Mouse (Mus musculus): ENCODE results near the gene Rubcn. TPM values are rescaled to one million over a fixed set of nuclear protein-coding genes. Genes with fewer than 3 reads are reported as not detected.

The Rubcn gene
- polyA plus RNA-seq, 1 experiment from 2014 or later: 19.3 TPM

DNA sequence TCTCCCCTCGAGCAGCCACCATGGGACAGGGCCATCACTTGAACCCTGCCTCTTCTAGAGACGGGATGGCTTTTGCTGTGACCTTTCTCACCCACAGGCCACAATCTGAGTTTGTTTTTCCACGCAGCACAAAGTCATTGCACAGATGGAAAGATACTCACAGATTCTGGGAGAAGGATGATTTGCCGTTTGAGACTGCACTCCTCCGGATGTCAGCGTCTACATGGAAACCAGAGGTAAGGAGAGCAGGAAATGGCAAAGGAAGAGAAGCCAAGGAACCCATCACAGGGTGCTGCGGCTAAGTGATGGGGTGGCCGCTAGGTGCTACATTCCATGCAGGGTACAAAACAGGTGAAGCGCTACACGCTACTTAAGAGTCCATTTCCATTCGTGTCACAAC, 48.5 kb downstream of the Rubcn start:
- peaks cover 59% of the 10 kb centered on the region for H3K36me3 ChIP-seq (ENCODE audit: control insufficient read depth, insufficient read depth, low read length)
- WGBS: 88% methylated on average over 11 of the region's 11 CpGs
- no peak overlapping the region for H3K4me3 ChIP-seq (ENCODE audit: low read depth, low read length)
- H3K9me3 ChIP-seq (ENCODE audit: control insufficient read depth, low read length): no peaks in the 10 kb centered on the region
- H3K9ac ChIP-seq (ENCODE audit: low read length): no peak overlapping the region
- ATAC-seq (replicated peaks; ENCODE audit: low FRiP score, low TSS enrichment, low read depth) (no peak), DNase-seq (ENCODE audit: low spot score) (no peak)
- H3K4me1 ChIP-seq (replicated peaks; ENCODE audit: control insufficient read depth, insufficient read depth, low read length): no peaks in the 10 kb centered on the region
- no peaks in the 10 kb centered on the region for H3K27me3 ChIP-seq (replicated peaks; ENCODE audit: control insufficient read depth, insufficient read depth, low read length)
- H3K27ac ChIP-seq (ENCODE audit: low read depth): no peak overlapping the region
- no peak overlapping the region for H3K4me2 ChIP-seq (ENCODE audit: low read length)

DNA sequence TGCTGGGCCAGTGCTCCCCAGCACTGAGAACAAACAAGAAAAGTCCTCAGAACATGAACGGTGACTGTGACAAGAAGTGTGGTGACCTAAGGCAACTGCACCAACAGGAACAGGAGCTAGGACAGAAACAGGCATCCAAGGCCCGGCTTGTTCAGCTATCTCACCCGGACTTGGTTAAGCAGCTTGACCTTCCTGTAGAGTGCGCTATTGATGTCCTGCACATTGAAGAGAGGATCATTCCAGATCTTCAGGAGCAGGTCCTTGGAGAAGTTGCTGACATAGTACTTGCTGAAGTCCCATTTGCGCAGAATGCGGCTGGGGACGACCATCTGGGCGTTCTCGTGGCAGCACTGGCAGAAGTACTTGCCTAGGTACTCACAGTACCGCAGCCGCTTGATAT, 51.0 kb downstream of the Rubcn start:
- 95% methylated on average over 11 of the region's 11 CpGs for WGBS
- no peaks in the 10 kb centered on the region for H3K27me3 ChIP-seq (replicated peaks; ENCODE audit: control insufficient read depth, insufficient read depth, low read length)
- DNase-seq (ENCODE audit: low spot score) (no peak), ATAC-seq (replicated peaks; ENCODE audit: low FRiP score, low TSS enrichment, low read depth) (no peak)
- no peak overlapping the region for H3K9ac ChIP-seq (ENCODE audit: low read length)
- H3K9me3 ChIP-seq (ENCODE audit: control insufficient read depth, low read length): no peaks in the 10 kb centered on the region
- H3K4me2 ChIP-seq (ENCODE audit: low read length): no peak overlapping the region
- no peak overlapping the region for H3K27ac ChIP-seq (ENCODE audit: low read depth)
- H3K36me3 ChIP-seq (ENCODE audit: control insufficient read depth, insufficient read depth, low read length): peaks cover 59% of the 10 kb centered on the region
- H3K4me3 ChIP-seq (ENCODE audit: low read depth, low read length): no peak overlapping the region
- no peaks in the 10 kb centered on the region for H3K4me1 ChIP-seq (replicated peaks; ENCODE audit: control insufficient read depth, insufficient read depth, low read length)

DNA sequence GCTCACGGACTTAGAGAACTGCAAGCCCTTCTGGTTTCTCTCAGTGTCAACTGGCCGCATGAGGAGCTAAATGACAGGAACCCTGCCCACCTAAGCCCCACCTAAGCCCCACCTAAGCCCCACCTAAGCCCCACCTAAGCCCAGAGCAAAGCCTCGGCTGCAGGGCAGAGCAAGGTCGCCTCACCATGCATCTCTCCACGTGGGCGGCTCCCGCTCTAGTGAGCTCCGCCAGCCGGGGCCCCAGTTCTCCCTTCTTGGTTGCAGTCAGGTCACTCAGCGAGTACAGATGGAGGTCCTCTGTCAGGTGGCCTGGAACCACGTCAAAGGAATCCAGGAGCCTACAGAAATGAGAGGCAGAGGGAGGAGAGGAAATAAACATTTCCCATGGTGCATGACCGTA, 52.2 kb downstream of the Rubcn start:
- no peak for DNase-seq (ENCODE audit: low spot score)
- no peak overlapping the region for H3K4me2 ChIP-seq (ENCODE audit: low read length)
- H3K4me1 ChIP-seq (replicated peaks; ENCODE audit: control insufficient read depth, insufficient read depth, low read length): no peaks in the 10 kb centered on the region
- no peaks in the 10 kb centered on the region for H3K9me3 ChIP-seq (ENCODE audit: control insufficient read depth, low read length)
- WGBS: 59% methylated on average over 12 of the region's 12 CpGs
- H3K36me3 ChIP-seq (ENCODE audit: control insufficient read depth, insufficient read depth, low read length): peaks cover 59% of the 10 kb centered on the region
- ATAC-seq (replicated peaks; ENCODE audit: low FRiP score, low TSS enrichment, low read depth): no peak
- no peaks in the 10 kb centered on the region for H3K27me3 ChIP-seq (replicated peaks; ENCODE audit: control insufficient read depth, insufficient read depth, low read length)
- no peak overlapping the region for H3K4me3 ChIP-seq (ENCODE audit: low read depth, low read length)
- H3K27ac ChIP-seq (ENCODE audit: low read depth): no peak overlapping the region
- no peak overlapping the region for H3K9ac ChIP-seq (ENCODE audit: low read length)

DNA sequence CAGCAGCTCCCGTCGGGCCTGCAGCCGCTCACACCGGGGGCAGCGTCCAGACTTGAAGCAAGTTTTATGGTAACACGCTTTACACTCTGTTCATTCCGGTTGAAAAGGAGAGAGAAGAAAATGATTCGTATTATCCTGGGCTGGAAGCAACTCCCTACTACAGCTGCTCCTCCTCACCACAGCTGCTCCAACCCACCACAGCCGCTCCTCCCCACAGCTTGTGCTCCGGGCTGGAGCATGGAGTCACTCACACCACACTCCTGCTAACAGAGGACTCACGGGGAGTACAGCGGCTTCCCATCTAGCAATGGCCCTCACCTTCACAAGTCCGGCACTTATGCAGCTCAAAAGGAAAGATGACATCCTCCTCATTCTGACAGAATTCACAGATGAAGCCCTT, 53.5 kb downstream of the Rubcn start:
- no peak for ATAC-seq (replicated peaks; ENCODE audit: low FRiP score, low TSS enrichment, low read depth)
- Histone ChIP-seq H3K4me2 (ENCODE audit: low read length) (no peak overlapping the region), H3K27me3 (replicated peaks; ENCODE audit: control insufficient read depth, insufficient read depth, low read length) (no peaks in the 10 kb centered on the region), H3K27ac (ENCODE audit: low read depth) (no peak overlapping the region), H3K4me3 (ENCODE audit: low read depth, low read length) (no peak overlapping the region), H3K9ac (ENCODE audit: low read length) (no peak overlapping the region), H3K36me3 (ENCODE audit: control insufficient read depth, insufficient read depth, low read length) (peaks cover 54% of the 10 kb centered on the region), H3K4me1 (replicated peaks; ENCODE audit: control insufficient read depth, insufficient read depth, low read length) (no peaks in the 10 kb centered on the region), H3K9me3 (ENCODE audit: control insufficient read depth, low read length) (no peaks in the 10 kb centered on the region)
- no peak for DNase-seq (ENCODE audit: low spot score)
- WGBS: 94% methylated on average over 13 of the region's 13 CpGs

- H3K9me3 ChIP-seq (ENCODE audit: control insufficient read depth, low read length): no peaks in the 10 kb centered on the region
- H3K4me1 ChIP-seq (replicated peaks; ENCODE audit: control insufficient read depth, insufficient read depth, low read length): no peaks in the 10 kb centered on the region
- WGBS: 91% methylated on average over 8 of the region's 8 CpGs
- peaks cover 50% of the 10 kb centered on the region for H3K36me3 ChIP-seq (ENCODE audit: control insufficient read depth, insufficient read depth, low read length)
- H3K9ac ChIP-seq (ENCODE audit: low read length): no peak overlapping the region
- H3K4me3 ChIP-seq (ENCODE audit: low read depth, low read length): no peak overlapping the region
- no peak overlapping the region for H3K27ac ChIP-seq (ENCODE audit: low read depth)
- no peak for ATAC-seq (replicated peaks; ENCODE audit: low FRiP score, low TSS enrichment, low read depth)
- DNase-seq (ENCODE audit: low spot score): no peak
- no peak overlapping the region for H3K4me2 ChIP-seq (ENCODE audit: low read length)
- no peaks in the 10 kb centered on the region for H3K27me3 ChIP-seq (replicated peaks; ENCODE audit: control insufficient read depth, insufficient read depth, low read length)
These were observed 54.1 kb downstream of the Rubcn start for GRCm38 (mm10) chr16:32823487-32823886.

DNA sequence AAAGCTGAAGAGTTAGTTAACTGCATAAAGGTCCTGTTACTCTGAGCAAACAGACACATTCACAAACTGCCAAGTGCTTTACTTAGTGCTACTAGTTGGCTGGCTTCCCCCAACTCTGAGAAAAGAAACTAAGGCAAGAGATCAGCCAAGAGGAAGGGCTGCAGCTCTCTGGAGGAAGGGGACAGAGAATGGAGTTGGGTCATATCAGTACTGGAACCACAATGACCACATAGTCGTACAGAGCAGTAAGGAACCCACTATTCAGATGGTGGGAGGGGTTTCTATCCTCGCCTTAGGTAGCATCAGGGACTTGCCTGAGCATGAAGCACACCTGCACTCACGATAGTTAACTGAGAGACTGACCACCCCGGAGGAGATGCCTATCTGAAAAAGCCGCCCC, 54.7 kb downstream of the Rubcn start:
- no peak for ATAC-seq (replicated peaks; ENCODE audit: low FRiP score, low TSS enrichment, low read depth)
- Histone ChIP-seq H3K4me3 (ENCODE audit: low read depth, low read length) (no peak overlapping the region), H3K4me1 (replicated peaks; ENCODE audit: control insufficient read depth, insufficient read depth, low read length) (no peaks in the 10 kb centered on the region), H3K36me3 (ENCODE audit: control insufficient read depth, insufficient read depth, low read length) (peaks cover 47% of the 10 kb centered on the region), H3K9me3 (ENCODE audit: control insufficient read depth, low read length) (no peaks in the 10 kb centered on the region), H3K27ac (ENCODE audit: low read depth) (no peak overlapping the region), H3K4me2 (ENCODE audit: low read length) (no peak overlapping the region), H3K27me3 (replicated peaks; ENCODE audit: control insufficient read depth, insufficient read depth, low read length) (no peaks in the 10 kb centered on the region), H3K9ac (ENCODE audit: low read length) (no peak overlapping the region)
- WGBS: 86% methylated on average over 5 of the region's 5 CpGs
- DNase-seq (ENCODE audit: low spot score): no peak

DNA sequence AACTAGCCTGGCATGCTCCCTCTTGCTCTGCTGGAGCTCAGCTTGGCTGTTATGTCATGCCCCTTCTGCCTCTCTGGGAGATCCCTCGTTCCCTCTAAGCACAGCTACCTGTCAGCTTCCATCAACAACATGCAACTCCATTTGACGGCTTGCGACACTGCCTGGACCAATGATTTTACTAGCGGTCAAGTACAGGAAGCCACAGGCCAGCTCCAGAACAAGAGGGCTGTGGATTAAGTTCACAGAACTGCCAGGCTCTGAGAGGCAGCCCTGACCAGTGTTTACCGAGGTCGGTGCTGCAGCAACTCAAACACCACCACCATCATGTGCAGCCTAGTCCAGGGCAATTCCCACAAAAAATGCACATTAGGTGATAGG, 55.1 kb downstream of the Rubcn start:
- WGBS: 66% methylated on average over 6 of the region's 6 CpGs
- no peak for DNase-seq (ENCODE audit: low spot score)
- H3K27ac ChIP-seq (ENCODE audit: low read depth): no peak overlapping the region
- no peak overlapping the region for H3K4me2 ChIP-seq (ENCODE audit: low read length)
- H3K27me3 ChIP-seq (replicated peaks; ENCODE audit: control insufficient read depth, insufficient read depth, low read length): no peaks in the 10 kb centered on the region
- H3K4me1 ChIP-seq (replicated peaks; ENCODE audit: control insufficient read depth, insufficient read depth, low read length): no peaks in the 10 kb centered on the region
- ATAC-seq (replicated peaks; ENCODE audit: low FRiP score, low TSS enrichment, low read depth): no peak
- H3K36me3 ChIP-seq (ENCODE audit: control insufficient read depth, insufficient read depth, low read length): peaks cover 42% of the 10 kb centered on the region
- H3K9me3 ChIP-seq (ENCODE audit: control insufficient read depth, low read length): no peaks in the 10 kb centered on the region
- H3K9ac ChIP-seq (ENCODE audit: low read length): no peak overlapping the region
- no peak overlapping the region for H3K4me3 ChIP-seq (ENCODE audit: low read depth, low read length)

- 44% methylated on average over 10 of the region's 10 CpGs for WGBS
- H3K9ac ChIP-seq (ENCODE audit: low read length): no peak overlapping the region
- 0 out of 2 replicates have a peak, but pooled peaks have one; percentile 48 for ATAC-seq (replicated peaks; ENCODE audit: low FRiP score, low TSS enrichment, low read depth)
- DNase-seq (ENCODE audit: low spot score): no peak
- H3K4me1 ChIP-seq (replicated peaks; ENCODE audit: control insufficient read depth, insufficient read depth, low read length): no peaks in the 10 kb centered on the region
- peaks cover 40% of the 10 kb centered on the region for H3K36me3 ChIP-seq (ENCODE audit: control insufficient read depth, insufficient read depth, low read length)
- H3K4me3 ChIP-seq (ENCODE audit: low read depth, low read length): no peak overlapping the region
- no peak overlapping the region for H3K27ac ChIP-seq (ENCODE audit: low read depth)
- H3K27me3 ChIP-seq (replicated peaks; ENCODE audit: control insufficient read depth, insufficient read depth, low read length): no peaks in the 10 kb centered on the region
- H3K9me3 ChIP-seq (ENCODE audit: control insufficient read depth, low read length): no peaks in the 10 kb centered on the region
- H3K4me2 ChIP-seq (ENCODE audit: low read length): no peak overlapping the region
These were observed 55.7 kb downstream of the Rubcn start for GRCm38 (mm10) chr16:32821772-32822449.

DNA sequence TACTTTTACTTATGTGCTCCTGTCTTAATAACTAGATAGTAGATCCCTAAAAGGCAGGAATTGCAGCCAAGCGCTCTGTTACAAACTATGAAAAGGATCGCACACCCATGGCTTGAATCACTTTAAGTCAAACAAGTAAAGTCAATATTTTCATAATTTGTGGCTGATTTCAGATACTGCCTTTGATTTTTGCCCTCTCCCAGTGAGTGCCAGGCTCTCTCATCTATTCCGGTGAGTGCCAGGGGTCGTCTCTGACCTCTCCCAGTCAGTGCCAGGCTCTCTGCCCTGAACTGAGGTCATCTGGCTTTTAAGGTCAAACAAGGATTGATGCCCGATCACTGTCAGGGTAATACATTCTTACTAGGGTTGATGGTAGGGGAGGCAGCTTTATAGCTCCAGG, 59.1 kb downstream of the Rubcn start:
- no peak for ATAC-seq (replicated peaks; ENCODE audit: low FRiP score, low TSS enrichment, low read depth)
- H3K9me3 ChIP-seq (ENCODE audit: control insufficient read depth, low read length): no peaks in the 10 kb centered on the region

More for the DNA sequence above, 59.1 kb downstream of the Rubcn start:
- WGBS: 82% methylated on average over 5 of the region's 5 CpGs
- no peak overlapping the region for H3K4me2 ChIP-seq (ENCODE audit: low read length)
- no peak overlapping the region for H3K27ac ChIP-seq (ENCODE audit: low read depth)
- H3K4me1 ChIP-seq (replicated peaks; ENCODE audit: control insufficient read depth, insufficient read depth, low read length): peaks cover 4% of the 10 kb centered on the region
- peaks cover 7% of the 10 kb centered on the region for H3K36me3 ChIP-seq (ENCODE audit: control insufficient read depth, insufficient read depth, low read length)
- no peak overlapping the region for H3K9ac ChIP-seq (ENCODE audit: low read length)
- no peak for DNase-seq (ENCODE audit: low spot score)
- no peak overlapping the region for H3K4me3 ChIP-seq (ENCODE audit: low read depth, low read length)
- H3K27me3 ChIP-seq (replicated peaks; ENCODE audit: control insufficient read depth, insufficient read depth, low read length): no peaks in the 10 kb centered on the region

Measured in intestine, embryonic 14.5 days (tissue).